Mouse (Mus musculus) hindbrain, embryonic 16.5 days (tissue): Measurements from ENCODE around the gene Negr1. TPM values are rescaled to one million over a fixed set of nuclear protein-coding genes. Genes with fewer than 3 reads are reported as not detected.
A peak's percentile ranks its signal among the peaks of the same experiment; 100 is the strongest.

ENCODE experiments used
- ATAC-seq: fragments of 200-750 bp; cut with Nextera tagmentation; 2 replicates; pipeline ENCODE4 v1.8.0; 2017; ENCODE audit warnings: moderate TSS enrichment, moderate library complexity
- H3K27ac ChIP-seq: fragments of 300-500 bp; sonication (generic); 2 replicates; pipeline ENCODE4 v1.5.1; 2014; ENCODE audit warnings: low read depth, mild to moderate bottlenecking, control low read depth, low read length, moderate library complexity
- H3K27me3 ChIP-seq: fragments of 300-500 bp; sonication (generic); replicated peaks from 2 replicates; pipeline ENCODE4 v1.6.1; 2014; ENCODE audit warnings: low read length; ENCODE audit not compliant: control insufficient read depth, insufficient read depth
- H3K36me3 ChIP-seq: fragments of 300-500 bp; sonication (generic); 2 replicates; pipeline ENCODE4 v1.6.1; 2014; ENCODE audit warnings: mild to moderate bottlenecking, low read length, moderate library complexity, mixed read lengths; ENCODE audit not compliant: control insufficient read depth, insufficient read depth
- H3K4me1 ChIP-seq: fragments of 300-500 bp; sonication (generic); 2 replicates; pipeline ENCODE4 v1.6.1; 2014; ENCODE audit warnings: low read depth, low read length; ENCODE audit not compliant: control insufficient read depth, insufficient read depth
- H3K4me2 ChIP-seq: fragments of 300-500 bp; sonication (generic); 2 replicates; pipeline ENCODE4 v1.6.1; 2014; ENCODE audit warnings: mild to moderate bottlenecking, low read length, control low read depth, moderate library complexity
- H3K4me3 ChIP-seq: fragments of 300-500 bp; sonication (generic); 2 replicates; pipeline ENCODE4 v1.5.1; 2014; ENCODE audit warnings: mild to moderate bottlenecking, low read length, control low read depth, moderate library complexity
- H3K9ac ChIP-seq: fragments of 300-500 bp; sonication (generic); 2 replicates; pipeline ENCODE4 v1.6.1; 2014; ENCODE audit warnings: low read depth, mild to moderate bottlenecking, control low read depth, low read length, moderate library complexity
- H3K9me3 ChIP-seq: fragments of 300-500 bp; sonication (generic); 2 replicates; pipeline ENCODE4 v1.6.1; 2014; ENCODE audit warnings: mild to moderate bottlenecking, low read length, moderate library complexity; ENCODE audit not compliant: control insufficient read depth
- WGBS: fragments of 180-500 bp; shearing (Covaris S2); extraction: QIAGEN DNeasy Blood & Tissue Kit; methylation state at CpG from one replicate; pipeline ENCODE4 v1.1.7; 2014; 5-methylcytosine and 5-hydroxymethylcytosine counted together
- polyA plus RNA-seq: library from polyadenylated mRNA; unstranded; fragments of >200 nt; fragmentation: Nextera tagmentation; extraction: Ambion mirVana; gene quantifications from 2 replicates; pipeline ENCODE4 v1.2.1, GENCODE M21; 2015

Gene Negr1
- polyA plus RNA-seq, 1 experiment from 2014 or later: 46.0 TPM

GRCm38 (mm10) chr3:156870239-156870921, 308.8 kb downstream of the Negr1 start:
- H3K27ac ChIP-seq: no peak overlapping the region
- no peaks in the 10 kb centered on the region for H3K36me3 ChIP-seq
- peaks cover 5% of the 10 kb centered on the region for H3K4me1 ChIP-seq

GRCm38 (mm10) chr3:156870922-156871257, 309.3 kb downstream of the Negr1 start:
- Histone ChIP-seq H3K9ac (no peak overlapping the region), H3K9me3 (no peaks in the 10 kb centered on the region), H3K4me3 (no peak overlapping the region), H3K27me3 (no peaks in the 10 kb centered on the region), H3K36me3 (no peaks in the 10 kb centered on the region), H3K4me2 (no peak overlapping the region), H3K4me1 (peaks cover 5% of the 10 kb centered on the region), H3K27ac (peak overlapping the region; percentile 40)
- ATAC-seq: no peak
- 7% methylated on average over 2 of the region's 2 CpGs for WGBS

More at GRCm38 (mm10) chr3:156870239-156870921, 308.8 kb downstream of the Negr1 start:
- no peaks in the 10 kb centered on the region for H3K9me3 ChIP-seq
- 53% methylated on average over 3 of the region's 3 CpGs for WGBS
- H3K9ac ChIP-seq: no peak overlapping the region
- H3K4me2 ChIP-seq: no peak overlapping the region
- peak; percentile 58; the same call in 1 of the 2 replicates for ATAC-seq
- H3K27me3 ChIP-seq: no peaks in the 10 kb centered on the region
- no peak overlapping the region for H3K4me3 ChIP-seq

GRCm38 (mm10) chr3:156871641-156872196, 310.1 kb downstream of the Negr1 start:
- no peak for ATAC-seq
- no peaks in the 10 kb centered on the region for H3K9me3 ChIP-seq
- 81% methylated on average over 6 of the region's 6 CpGs for WGBS
- peaks cover 5% of the 10 kb centered on the region for H3K4me1 ChIP-seq
- no peak overlapping the region for H3K9ac ChIP-seq
- H3K36me3 ChIP-seq: no peaks in the 10 kb centered on the region
- no peak overlapping the region for H3K4me3 ChIP-seq
- H3K4me2 ChIP-seq: no peak overlapping the region
- H3K27ac ChIP-seq: no peak overlapping the region
- H3K27me3 ChIP-seq: no peaks in the 10 kb centered on the region

GRCm38 (mm10) chr3:156876551-156876950, 315.0 kb downstream of the Negr1 start:
- no peak overlapping the region for H3K27ac ChIP-seq
- no peak overlapping the region for H3K4me3 ChIP-seq
- no peaks in the 10 kb centered on the region for H3K4me1 ChIP-seq
- no peak for ATAC-seq
- no peaks in the 10 kb centered on the region for H3K27me3 ChIP-seq
- no peak overlapping the region for H3K4me2 ChIP-seq
- H3K9me3 ChIP-seq: no peaks in the 10 kb centered on the region
- no peak overlapping the region for H3K9ac ChIP-seq
- no peaks in the 10 kb centered on the region for H3K36me3 ChIP-seq
- 66% methylated on average over 1 of the region's 1 CpGs for WGBS

GRCm38 (mm10) chr3:156882129-156882528, 320.5 kb downstream of the Negr1 start:
- no peak for ATAC-seq
- no peaks in the 10 kb centered on the region for H3K4me1 ChIP-seq
- H3K9ac ChIP-seq: no peak overlapping the region
- no peaks in the 10 kb centered on the region for H3K9me3 ChIP-seq
- H3K4me3 ChIP-seq: no peak overlapping the region
- no peaks in the 10 kb centered on the region for H3K27me3 ChIP-seq
- H3K4me2 ChIP-seq: no peak overlapping the region
- no peak overlapping the region for H3K27ac ChIP-seq
- 78% methylated on average over 3 of the region's 3 CpGs for WGBS
- H3K36me3 ChIP-seq: no peaks in the 10 kb centered on the region

GRCm38 (mm10) chr3:156883873-156884272, 322.3 kb downstream of the Negr1 start:
- 79% methylated on average over 1 of the region's 1 CpGs for WGBS
- H3K9ac ChIP-seq: no peak overlapping the region
- H3K4me1 ChIP-seq: no peaks in the 10 kb centered on the region
- H3K4me3 ChIP-seq: no peak overlapping the region
- no peak for ATAC-seq
- H3K36me3 ChIP-seq: no peaks in the 10 kb centered on the region
- H3K27me3 ChIP-seq: no peaks in the 10 kb centered on the region
- H3K4me2 ChIP-seq: no peak overlapping the region
- no peaks in the 10 kb centered on the region for H3K9me3 ChIP-seq
- no peak overlapping the region for H3K27ac ChIP-seq

GRCm38 (mm10) chr3:156885689-156886088, 324.1 kb downstream of the Negr1 start:
- H3K9ac ChIP-seq: no peak overlapping the region
- H3K4me2 ChIP-seq: no peak overlapping the region
- H3K27ac ChIP-seq: no peak overlapping the region
- no peak overlapping the region for H3K4me3 ChIP-seq
- H3K36me3 ChIP-seq: no peaks in the 10 kb centered on the region
- ATAC-seq: no peak
- H3K9me3 ChIP-seq: no peaks in the 10 kb centered on the region
- WGBS: 93% methylated on average over 1 of the region's 1 CpGs
- no peaks in the 10 kb centered on the region for H3K4me1 ChIP-seq
- H3K27me3 ChIP-seq: no peaks in the 10 kb centered on the region

GRCm38 (mm10) chr3:156886915-156887314, 325.3 kb downstream of the Negr1 start:
- no peak overlapping the region for H3K9ac ChIP-seq
- H3K4me1 ChIP-seq: no peaks in the 10 kb centered on the region
- no peak overlapping the region for H3K27ac ChIP-seq
- H3K4me2 ChIP-seq: no peak overlapping the region
- no peaks in the 10 kb centered on the region for H3K27me3 ChIP-seq
- whole genome bisulfite sequencing: 70% methylated on average over 3 of the region's 3 CpGs
- 0 out of 2 replicates have a peak, but pooled peaks have one; percentile 30 for ATAC-seq
- H3K9me3 ChIP-seq: no peaks in the 10 kb centered on the region
- H3K4me3 ChIP-seq: no peak overlapping the region
- no peaks in the 10 kb centered on the region for H3K36me3 ChIP-seq

GRCm38 (mm10) chr3:156890986-156891385, 329.4 kb downstream of the Negr1 start:
- Histone ChIP-seq H3K4me3 (no peak overlapping the region), H3K9me3 (no peaks in the 10 kb centered on the region), H3K27me3 (no peaks in the 10 kb centered on the region), H3K9ac (no peak overlapping the region), H3K4me1 (no peaks in the 10 kb centered on the region), H3K36me3 (no peaks in the 10 kb centered on the region), H3K4me2 (no peak overlapping the region), H3K27ac (no peak overlapping the region)
- WGBS: 72% methylated on average over 4 of the region's 4 CpGs
- ATAC-seq: no peak
